Mouse (Mus musculus): Measurements from ENCODE around the gene Olfr106-ps. TPM values are rescaled to one million over a fixed set of nuclear protein-coding genes. Genes with fewer than 3 reads are reported as not detected.

The Olfr106-ps gene
- total RNA-seq (2021) (not detected), polyA plus RNA-seq (2012; rRNA removed) (not detected in 2 replicates)
- long read RNA-seq = 0 reads

GRCm38 (mm10) chr17:37390093-37390492, at the start of gene Olfr106-ps:
TSS of gene Olfr106-ps (plus strand) at chr17:37390393.
- no peak for DNase-seq
- Histone ChIP-seq H3K27me3 (ENCODE audit: control insufficient read depth, insufficient read depth, low read length) (no peaks in the 10 kb centered on the region), H3K36me3 (ENCODE audit: control insufficient read depth, insufficient read depth, low read length) (no peaks in the 10 kb centered on the region), H3K4me3 (no peak within 1 kb of the TSS), H3K4me1 (ENCODE audit: control insufficient read depth, insufficient read depth, low read length) (no peaks in the 10 kb centered on the region), H3K79me2 (replicated peaks; ENCODE audit: control insufficient read depth, insufficient read depth, low read length) (no peaks in the 10 kb centered on the region), H3K27ac (no peak within 1 kb of the TSS), H3K9ac (ENCODE audit: low read depth, low read length) (no peak within 1 kb of the TSS)
- TF ChIP-seq POLR2A (IDR thresholded peaks at IDR 0.05; ENCODE audit: insufficient read depth, low read depth, low read length) (no peak), CTCF (IDR thresholded peaks at IDR 0.05) (no peak), EP300 (IDR thresholded peaks at IDR 0.05; ENCODE audit: insufficient read depth, low read depth, low read length) (no peak)
- 45% methylated on average over 1 of the region's 1 CpGs for WGBS
- intact Hi-C loops (cut with DNase I) = no loop called here

GRCm38 (mm10) chr17:37359282-37359681, 30.9 kb upstream of the Olfr106-ps start, which contains the start of gene Olfr104-ps:
TSS of gene Olfr104-ps (plus strand) at chr17:37359582.
- Histone ChIP-seq H3K79me2 (replicated peaks; ENCODE audit: control insufficient read depth, insufficient read depth, low read length) (no peaks in the 10 kb centered on the region), H3K36me3 (ENCODE audit: control insufficient read depth, insufficient read depth, low read length) (no peaks in the 10 kb centered on the region), H3K27me3 (ENCODE audit: control insufficient read depth, insufficient read depth, low read length) (no peaks in the 10 kb centered on the region), H3K4me3 (no peak within 1 kb of the TSS), H3K9ac (ENCODE audit: low read depth, low read length) (no peak within 1 kb of the TSS), H3K4me1 (ENCODE audit: control insufficient read depth, insufficient read depth, low read length) (no peaks in the 10 kb centered on the region), H3K27ac (no peak within 1 kb of the TSS)
- intact Hi-C loops (cut with DNase I) = no loop called here
- DNase-seq = no peak
- no peak for TF ChIP-seq POLR2A (IDR thresholded peaks at IDR 0.05; ENCODE audit: insufficient read depth, low read depth, low read length)
- TF ChIP-seq EP300 (IDR thresholded peaks at IDR 0.05; ENCODE audit: insufficient read depth, low read depth, low read length) = no peak
- TF ChIP-seq CTCF (IDR thresholded peaks at IDR 0.05) = no peak

- Histone ChIP-seq H3K9ac (ENCODE audit: low read depth, low read length) (no peak within 1 kb of the TSS), H3K4me3 (no peak within 1 kb of the TSS), H3K27ac (no peak within 1 kb of the TSS), H3K4me1 (ENCODE audit: control insufficient read depth, insufficient read depth, low read length) (no peaks in the 10 kb centered on the region), H3K79me2 (replicated peaks; ENCODE audit: control insufficient read depth, insufficient read depth, low read length) (no peaks in the 10 kb centered on the region), H3K36me3 (ENCODE audit: control insufficient read depth, insufficient read depth, low read length) (no peaks in the 10 kb centered on the region), H3K27me3 (ENCODE audit: control insufficient read depth, insufficient read depth, low read length) (no peaks in the 10 kb centered on the region)
- TF ChIP-seq EP300 (IDR thresholded peaks at IDR 0.05; ENCODE audit: insufficient read depth, low read depth, low read length) = no peak
- TF ChIP-seq POLR2A (IDR thresholded peaks at IDR 0.05; ENCODE audit: insufficient read depth, low read depth, low read length) = no peak
- TF ChIP-seq CTCF (IDR thresholded peaks at IDR 0.05) = no peak
- DNase-seq = no peak
- intact Hi-C loops (cut with DNase I) = no loop called here
Observed at GRCm38 (mm10) chr17:37378733-37379132, 11.5 kb upstream of the Olfr106-ps start, which contains the start of gene Olfr105-ps. TSS of gene Olfr105-ps (plus strand) at chr17:37379033.

GRCm38 (mm10) chr17:37398926-37399325, 8.7 kb downstream of the Olfr106-ps start, which contains the start of gene Olfr107:
TSS of gene Olfr107 (plus strand) at chr17:37399226.
- intact Hi-C loops (cut with DNase I) = no loop called here
- no peak for DNase-seq
- no peak for TF ChIP-seq CTCF (IDR thresholded peaks at IDR 0.05)
- TF ChIP-seq EP300 (IDR thresholded peaks at IDR 0.05; ENCODE audit: insufficient read depth, low read depth, low read length) = no peak
- TF ChIP-seq POLR2A (IDR thresholded peaks at IDR 0.05; ENCODE audit: insufficient read depth, low read depth, low read length) = no peak
- no peaks in the 10 kb centered on the region for H3K79me2 ChIP-seq (replicated peaks; ENCODE audit: control insufficient read depth, insufficient read depth, low read length)
- H3K4me3 ChIP-seq = no peak within 1 kb of the TSS
- WGBS = 63% methylated on average over 3 of the region's 3 CpGs
- H3K36me3 ChIP-seq (ENCODE audit: control insufficient read depth, insufficient read depth, low read length) = no peaks in the 10 kb centered on the region
- H3K27ac ChIP-seq = no peak within 1 kb of the TSS
- no peaks in the 10 kb centered on the region for H3K4me1 ChIP-seq (ENCODE audit: control insufficient read depth, insufficient read depth, low read length)
- no peak within 1 kb of the TSS for H3K9ac ChIP-seq (ENCODE audit: low read depth, low read length)
- 0 out of 2 replicates have a peak, but pooled peaks cover 1% of the 10 kb centered on the region for H3K27me3 ChIP-seq (ENCODE audit: control insufficient read depth, insufficient read depth, low read length)

- Histone ChIP-seq H3K27me3 (ENCODE audit: control insufficient read depth, insufficient read depth, low read length) (no peaks in the 10 kb centered on the region), H3K36me3 (ENCODE audit: control insufficient read depth, insufficient read depth, low read length) (no peaks in the 10 kb centered on the region), H3K79me2 (replicated peaks; ENCODE audit: control insufficient read depth, insufficient read depth, low read length) (no peaks in the 10 kb centered on the region), H3K4me1 (ENCODE audit: control insufficient read depth, insufficient read depth, low read length) (no peaks in the 10 kb centered on the region), H3K4me3 (no peak overlapping the region), H3K27ac (no peak overlapping the region), H3K9ac (ENCODE audit: low read depth, low read length) (no peak overlapping the region)
- intact Hi-C loops (cut with DNase I) = no loop called here
- TF ChIP-seq EP300 (IDR thresholded peaks at IDR 0.05; ENCODE audit: insufficient read depth, low read depth, low read length) (no peak), CTCF (IDR thresholded peaks at IDR 0.05) (no peak), POLR2A (IDR thresholded peaks at IDR 0.05; ENCODE audit: insufficient read depth, low read depth, low read length) (no peak)
- no peak for DNase-seq
Observed at GRCm38 (mm10) chr17:37413380-37413779, 23.2 kb downstream of the Olfr106-ps start.

GRCm38 (mm10) chr17:37445180-37445579, 55.0 kb downstream of the Olfr106-ps start, which contains the start of gene Olfr108:
TSS of gene Olfr108 (plus strand) at chr17:37445480.
- Histone ChIP-seq H3K27ac (no peak within 1 kb of the TSS), H3K79me2 (replicated peaks; ENCODE audit: control insufficient read depth, insufficient read depth, low read length) (no peaks in the 10 kb centered on the region), H3K4me3 (no peak within 1 kb of the TSS), H3K27me3 (ENCODE audit: control insufficient read depth, insufficient read depth, low read length) (no peaks in the 10 kb centered on the region), H3K36me3 (ENCODE audit: control insufficient read depth, insufficient read depth, low read length) (no peaks in the 10 kb centered on the region), H3K9ac (ENCODE audit: low read depth, low read length) (no peak within 1 kb of the TSS), H3K4me1 (ENCODE audit: control insufficient read depth, insufficient read depth, low read length) (no peaks in the 10 kb centered on the region)
- 67% methylated on average over 1 of the region's 1 CpGs for WGBS
- no peak for TF ChIP-seq POLR2A (IDR thresholded peaks at IDR 0.05; ENCODE audit: insufficient read depth, low read depth, low read length)
- TF ChIP-seq CTCF (IDR thresholded peaks at IDR 0.05) = no peak
- no peak for TF ChIP-seq EP300 (IDR thresholded peaks at IDR 0.05; ENCODE audit: insufficient read depth, low read depth, low read length)
- no peak for DNase-seq
- intact Hi-C loops (cut with DNase I) = no loop called here

Other genes with a start within 250 kb of the Olfr106-ps start
- not detected for gene Olfr93, start 228.9 kb upstream of the Olfr106-ps start, total RNA-seq (2021)
- gene Olfr93, start 228.9 kb upstream of the Olfr106-ps start, polyA plus RNA-seq (2012; rRNA removed) = not detected in 2 replicates
- not detected for gene Ubd, start 196.5 kb upstream of the Olfr106-ps start, total RNA-seq (2021)
- 0.12 TPM in 1 of 2 replicates, not detected in the other for gene Ubd, start 196.5 kb upstream of the Olfr106-ps start, polyA plus RNA-seq (2012; rRNA removed)
- gene Olfr94, start 189.4 kb upstream of the Olfr106-ps start, total RNA-seq (2021) = not detected
- gene Olfr94, start 189.4 kb upstream of the Olfr106-ps start, polyA plus RNA-seq (2012; rRNA removed) = not detected in 2 replicates
- not detected for gene Olfr95, start 177.3 kb upstream of the Olfr106-ps start, total RNA-seq (2021)
- not detected in 2 replicates for gene Olfr95, start 177.3 kb upstream of the Olfr106-ps start, polyA plus RNA-seq (2012; rRNA removed)
- gene Olfr96, start 170.2 kb upstream of the Olfr106-ps start, total RNA-seq (2021) = not detected
- not detected in 2 replicates for gene Olfr96, start 170.2 kb upstream of the Olfr106-ps start, polyA plus RNA-seq (2012; rRNA removed)
- not detected for gene Olfr97, start 153.1 kb upstream of the Olfr106-ps start, total RNA-seq (2021)
- gene Olfr97, start 153.1 kb upstream of the Olfr106-ps start, polyA plus RNA-seq (2012; rRNA removed) = not detected in 2 replicates
- not detected for gene Olfr98, start 126.6 kb upstream of the Olfr106-ps start, total RNA-seq (2021)
- not detected in 2 replicates for gene Olfr98, start 126.6 kb upstream of the Olfr106-ps start, polyA plus RNA-seq (2012; rRNA removed)
- 1 to 10 TPM; 3.2 to 3.3 TPM for gene H2-M3, start 120.2 kb upstream of the Olfr106-ps start, total RNA-seq (2021)
- 4.9 and 5.0 TPM in 2 replicates for gene H2-M3, start 120.2 kb upstream of the Olfr106-ps start, polyA plus RNA-seq (2012; rRNA removed)
- gene Olfr99, start 106.9 kb upstream of the Olfr106-ps start, total RNA-seq (2021) = not detected
- gene Olfr99, start 106.9 kb upstream of the Olfr106-ps start, polyA plus RNA-seq (2012; rRNA removed) = not detected in 2 replicates
- gene Olfr101, start 86.1 kb upstream of the Olfr106-ps start, total RNA-seq (2021) = not detected
- not detected in 2 replicates for gene Olfr101, start 86.1 kb upstream of the Olfr106-ps start, polyA plus RNA-seq (2012; rRNA removed)
- gene Olfr102, start 73.3 kb upstream of the Olfr106-ps start, total RNA-seq (2021) = not detected
- not detected in 2 replicates for gene Olfr102, start 73.3 kb upstream of the Olfr106-ps start, polyA plus RNA-seq (2012; rRNA removed)
- not detected for gene Olfr103, start 50.7 kb upstream of the Olfr106-ps start, total RNA-seq (2021)
- not detected in 2 replicates for gene Olfr103, start 50.7 kb upstream of the Olfr106-ps start, polyA plus RNA-seq (2012; rRNA removed)
- gene Olfr104-ps, start 30.8 kb upstream of the Olfr106-ps start, total RNA-seq (2021) = not detected
- gene Olfr104-ps, start 30.8 kb upstream of the Olfr106-ps start, polyA plus RNA-seq (2012; rRNA removed) = not detected in 2 replicates
- gene Olfr105-ps, start 11.4 kb upstream of the Olfr106-ps start, total RNA-seq (2021) = not detected
- not detected in 2 replicates for gene Olfr105-ps, start 11.4 kb upstream of the Olfr106-ps start, polyA plus RNA-seq (2012; rRNA removed)
- not detected for gene Olfr107, start 8.8 kb downstream of the Olfr106-ps start, total RNA-seq (2021)
- not detected in 2 replicates for gene Olfr107, start 8.8 kb downstream of the Olfr106-ps start, polyA plus RNA-seq (2012; rRNA removed)
- not detected for gene Olfr108, start 55.1 kb downstream of the Olfr106-ps start, total RNA-seq (2021)
- not detected in 2 replicates for gene Olfr108, start 55.1 kb downstream of the Olfr106-ps start, polyA plus RNA-seq (2012; rRNA removed)
- gene Olfr109, start 68.5 kb downstream of the Olfr106-ps start, total RNA-seq (2021) = not detected
- gene Olfr109, start 68.5 kb downstream of the Olfr106-ps start, polyA plus RNA-seq (2012; rRNA removed) = not detected in 2 replicates
- not detected for gene H2-M2, start 93.2 kb downstream of the Olfr106-ps start, total RNA-seq (2021)
- 0.10 TPM in 1 of 2 replicates, not detected in the other for gene H2-M2, start 93.2 kb downstream of the Olfr106-ps start, polyA plus RNA-seq (2012; rRNA removed)
- not detected for gene Olfr110, start 102.1 kb downstream of the Olfr106-ps start, total RNA-seq (2021)
- gene Olfr110, start 102.1 kb downstream of the Olfr106-ps start, polyA plus RNA-seq (2012; rRNA removed) = not detected in 2 replicates
- gene Olfr111, start 117.6 kb downstream of the Olfr106-ps start, total RNA-seq (2021) = not detected
- 0.12 TPM in 1 of 2 replicates, not detected in the other for gene Olfr111, start 117.6 kb downstream of the Olfr106-ps start, polyA plus RNA-seq (2012; rRNA removed)
- gene Olfr112, start 179.1 kb downstream of the Olfr106-ps start, total RNA-seq (2021) = not detected
- not detected in 2 replicates for gene Olfr112, start 179.1 kb downstream of the Olfr106-ps start, polyA plus RNA-seq (2012; rRNA removed)
- gene Olfr113, start 187.3 kb downstream of the Olfr106-ps start, total RNA-seq (2021) = not detected
- gene Olfr113, start 187.3 kb downstream of the Olfr106-ps start, polyA plus RNA-seq (2012; rRNA removed) = not detected in 2 replicates
- not detected for gene Olfr114, start 202.3 kb downstream of the Olfr106-ps start, total RNA-seq (2021)
- not detected in 2 replicates for gene Olfr114, start 202.3 kb downstream of the Olfr106-ps start, polyA plus RNA-seq (2012; rRNA removed)
- not detected for gene Olfr115, start 236.7 kb downstream of the Olfr106-ps start, total RNA-seq (2021)
- not detected in 2 replicates for gene Olfr115, start 236.7 kb downstream of the Olfr106-ps start, polyA plus RNA-seq (2012; rRNA removed)
- gene Olfr116, start 236.8 kb downstream of the Olfr106-ps start, total RNA-seq (2021) = not detected
- not detected in 2 replicates for gene Olfr116, start 236.8 kb downstream of the Olfr106-ps start, polyA plus RNA-seq (2012; rRNA removed)